Mouse (Mus musculus): ENCODE results near the gene Cdk9.

GRCm38 (mm10) chr2:32712934-32713817 is at the start of gene Cdk9:
- TF ChIP-seq CTCF (conservative IDR thresholded peaks at IDR 0.05; ENCODE audit: low read length): peak; percentile 50
- TF ChIP-seq POU5F1 (IDR thresholded peaks at IDR 0.05; ENCODE audit: borderline replicate concordance, low read length): no peak

Measured in E14TG2a.4 (cell line).